Mouse (Mus musculus) neural tube, embryonic 12.5 days (tissue): ENCODE results near the gene Spock2. TPM values are rescaled to one million over a fixed set of nuclear protein-coding genes. Genes with fewer than 3 reads are reported as not detected.
"Not testable (repeated sequence)": the region's sequence is repeated elsewhere in the genome, so short reads cannot be mapped to it uniquely, and the experiment has no call there.

Experiments used
- ATAC-seq: fragments of 200-750 bp; cut with Nextera tagmentation; 2 replicates; pipeline ENCODE4 v1.8.0; 2017; ENCODE audit warnings: low read depth, mild to moderate bottlenecking, moderate TSS enrichment, moderate library complexity; ENCODE audit not compliant: low FRiP score
- H3K27ac ChIP-seq: fragments of 300-500 bp; sonication (generic); 2 replicates; pipeline ENCODE4 v1.5.1; 2016
- H3K27me3 ChIP-seq: fragments of 300-500 bp; sonication (generic); replicated peaks from 2 replicates; pipeline ENCODE4 v1.6.1; 2016; ENCODE audit warnings: mild to moderate bottlenecking
- H3K36me3 ChIP-seq: fragments of 300-500 bp; sonication (generic); 2 replicates; pipeline ENCODE4 v1.6.1; 2016; ENCODE audit warnings: mild to moderate bottlenecking
- H3K4me1 ChIP-seq: fragments of 300-500 bp; sonication (generic); 2 replicates; pipeline ENCODE4 v1.6.1; 2016
- H3K4me2 ChIP-seq: fragments of 300-500 bp; sonication (generic); replicated peaks from 2 replicates; pipeline ENCODE4 v1.6.1; 2016; ENCODE audit warnings: mild to moderate bottlenecking
- H3K4me3 ChIP-seq: fragments of 300-500 bp; sonication (generic); 2 replicates; pipeline ENCODE4 v1.5.1; 2016
- H3K9ac ChIP-seq: fragments of 300-500 bp; sonication (generic); 2 replicates; pipeline ENCODE4 v1.6.1; 2016; ENCODE audit warnings: mild to moderate bottlenecking
- H3K9me3 ChIP-seq: fragments of 300-500 bp; sonication (generic); 2 replicates; pipeline ENCODE4 v1.6.1; 2016; ENCODE audit warnings: mild to moderate bottlenecking
- WGBS: fragments of 180-500 bp; shearing (Covaris S2); methylation state at CpG from one replicate; pipeline ENCODE4 v1.1.7; 2016; 5-methylcytosine and 5-hydroxymethylcytosine counted together
- polyA plus RNA-seq: library from polyadenylated mRNA; unstranded; fragments of >200 nt; fragmentation: Nextera tagmentation; extraction: Ambion mirVana; gene quantifications from 2 replicates; pipeline ENCODE4 v1.2.1, GENCODE M21; 2016

Gene Spock2
- polyA plus RNA-seq, 1 experiment from 2014 or later: 74.6 TPM

DNA sequence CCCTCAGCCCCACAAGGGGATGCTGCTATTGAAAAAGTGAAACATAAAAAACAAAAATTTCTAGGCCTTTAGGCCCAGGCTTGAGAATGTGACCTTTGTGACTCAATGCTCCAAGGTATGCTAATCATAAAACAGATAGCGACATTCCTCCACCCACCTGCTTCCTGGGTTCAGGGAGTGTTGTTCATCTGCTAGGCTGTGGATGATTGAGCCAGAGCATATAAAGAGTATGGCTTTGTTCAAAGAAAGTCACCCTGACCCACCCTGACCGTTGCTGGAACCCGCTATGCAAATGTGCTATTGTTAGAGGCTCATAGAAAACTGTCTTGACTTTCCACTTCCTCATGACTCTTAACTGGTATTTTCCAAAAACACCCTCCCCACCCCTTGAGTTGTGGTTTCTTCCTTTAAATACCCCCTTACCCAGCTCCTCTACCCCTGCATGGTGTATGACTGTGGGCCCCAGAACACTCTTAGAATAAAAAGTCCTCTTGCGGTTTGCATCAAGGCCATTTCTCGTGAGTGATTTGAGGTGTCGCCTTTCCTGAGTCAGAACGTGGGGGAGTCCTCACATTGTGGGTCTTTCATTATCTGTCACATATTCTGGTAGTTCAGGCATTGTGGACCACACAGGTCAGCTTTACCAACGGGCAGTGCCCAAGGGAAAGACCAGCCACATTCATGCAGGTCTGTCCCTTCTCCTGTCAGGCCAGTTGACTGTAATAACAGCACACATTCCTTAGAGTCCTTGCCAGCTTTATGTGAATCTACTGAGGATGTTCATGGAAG lies 56.4 kb downstream of the Spock2 start:
- not testable (repeated sequence) for H3K9me3 ChIP-seq, H3K4me1 ChIP-seq, ATAC-seq, H3K9ac ChIP-seq, H3K36me3 ChIP-seq, H3K4me2 ChIP-seq, H3K27me3 ChIP-seq, H3K27ac ChIP-seq, H3K4me3 ChIP-seq
- WGBS: 89% methylated on average over 8 of the region's 8 CpGs

- Histone ChIP-seq H3K4me2 (no peak overlapping the region), H3K4me1 (no peaks in the 10 kb centered on the region), H3K4me3 (no peak overlapping the region), H3K9me3 (no peaks in the 10 kb centered on the region), H3K9ac (no peak overlapping the region), H3K36me3 (no peaks in the 10 kb centered on the region), H3K27me3 (no peaks in the 10 kb centered on the region), H3K27ac (no peak overlapping the region)
- WGBS: 96% methylated on average over 6 of the region's 6 CpGs
- ATAC-seq: no peak
These were observed 56.9 kb downstream of the Spock2 start for GRCm38 (mm10) chr10:60162973-60163255.

GRCm38 (mm10) chr10:60164869-60165268 lies 58.9 kb downstream of the Spock2 start:
- no peak overlapping the region for H3K9ac ChIP-seq
- no peak for ATAC-seq
- 77% methylated on average over 1 of the region's 1 CpGs for WGBS
- H3K36me3 ChIP-seq: no peaks in the 10 kb centered on the region
- H3K27ac ChIP-seq: no peak overlapping the region
- no peak overlapping the region for H3K4me2 ChIP-seq
- no peaks in the 10 kb centered on the region for H3K4me1 ChIP-seq
- no peaks in the 10 kb centered on the region for H3K27me3 ChIP-seq
- no peak overlapping the region for H3K4me3 ChIP-seq
- H3K9me3 ChIP-seq: no peaks in the 10 kb centered on the region

DNA sequence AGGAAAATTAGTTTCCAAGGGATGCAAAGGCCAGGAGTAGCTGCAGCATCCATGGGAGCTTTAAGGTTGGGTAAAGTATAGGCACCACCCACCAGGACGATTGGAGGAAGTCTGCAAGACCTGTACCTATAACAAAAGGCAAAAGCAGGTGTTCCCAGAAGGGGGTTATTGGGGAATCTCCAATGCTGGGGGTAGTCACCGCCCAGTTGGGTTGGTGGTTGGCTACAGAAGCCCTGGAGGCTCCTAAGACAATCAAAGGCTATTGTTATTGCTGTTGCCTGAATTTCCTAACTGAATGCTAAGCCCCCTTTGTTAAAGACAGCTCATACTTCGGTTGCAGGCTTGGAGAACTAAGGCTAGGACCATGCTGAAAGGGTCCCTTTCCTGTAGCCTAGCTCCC lies 60.0 kb downstream of the Spock2 start:
- Histone ChIP-seq H3K4me1 (no peaks in the 10 kb centered on the region), H3K27ac (no peak overlapping the region), H3K27me3 (no peaks in the 10 kb centered on the region), H3K9ac (no peak overlapping the region), H3K4me3 (no peak overlapping the region), H3K36me3 (no peaks in the 10 kb centered on the region), H3K4me2 (no peak overlapping the region), H3K9me3 (no peaks in the 10 kb centered on the region)
- WGBS: 18% methylated on average over 3 of the region's 3 CpGs
- no peak for ATAC-seq

DNA sequence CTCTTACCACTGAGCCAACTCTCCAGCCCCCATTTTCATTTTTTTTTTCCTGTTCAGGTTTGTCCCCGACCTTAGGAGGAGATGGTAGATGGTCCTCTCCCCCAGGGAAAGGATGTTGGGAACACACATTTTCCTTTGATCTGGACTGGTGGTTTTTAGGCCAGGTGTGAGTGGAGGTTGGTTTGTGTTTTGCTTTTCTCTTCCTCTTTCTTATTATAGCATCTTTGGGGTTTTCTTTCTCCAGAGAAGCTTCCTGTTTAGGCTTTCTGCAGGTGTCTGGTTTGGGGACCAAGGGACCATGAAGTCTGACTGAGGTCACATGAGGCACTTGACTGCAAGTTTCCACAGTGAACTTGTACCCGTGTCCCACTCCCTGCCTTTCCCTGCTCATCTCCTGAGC lies 62.3 kb downstream of the Spock2 start:
- no peaks in the 10 kb centered on the region for H3K4me1 ChIP-seq
- H3K9me3 ChIP-seq: no peaks in the 10 kb centered on the region
- no peak overlapping the region for H3K9ac ChIP-seq
- WGBS: 79% methylated on average over 2 of the region's 2 CpGs
- no peak overlapping the region for H3K27ac ChIP-seq
- no peak for ATAC-seq
- no peak overlapping the region for H3K4me2 ChIP-seq
- H3K27me3 ChIP-seq: no peaks in the 10 kb centered on the region; the same call in 1 of the 2 replicates
- H3K36me3 ChIP-seq: no peaks in the 10 kb centered on the region
- H3K4me3 ChIP-seq: no peak overlapping the region

GRCm38 (mm10) chr10:60168960-60169359 lies 62.9 kb downstream of the Spock2 start:
- Histone ChIP-seq H3K36me3 (no peaks in the 10 kb centered on the region), H3K4me1 (no peaks in the 10 kb centered on the region), H3K9ac (no peak overlapping the region), H3K4me2 (no peak overlapping the region), H3K4me3 (no peak overlapping the region), H3K27me3 (no peaks in the 10 kb centered on the region; the same call in 1 of the 2 replicates), H3K9me3 (no peaks in the 10 kb centered on the region), H3K27ac (no peak overlapping the region)
- WGBS: 52% methylated on average over 3 of the region's 3 CpGs
- ATAC-seq: no peak

DNA sequence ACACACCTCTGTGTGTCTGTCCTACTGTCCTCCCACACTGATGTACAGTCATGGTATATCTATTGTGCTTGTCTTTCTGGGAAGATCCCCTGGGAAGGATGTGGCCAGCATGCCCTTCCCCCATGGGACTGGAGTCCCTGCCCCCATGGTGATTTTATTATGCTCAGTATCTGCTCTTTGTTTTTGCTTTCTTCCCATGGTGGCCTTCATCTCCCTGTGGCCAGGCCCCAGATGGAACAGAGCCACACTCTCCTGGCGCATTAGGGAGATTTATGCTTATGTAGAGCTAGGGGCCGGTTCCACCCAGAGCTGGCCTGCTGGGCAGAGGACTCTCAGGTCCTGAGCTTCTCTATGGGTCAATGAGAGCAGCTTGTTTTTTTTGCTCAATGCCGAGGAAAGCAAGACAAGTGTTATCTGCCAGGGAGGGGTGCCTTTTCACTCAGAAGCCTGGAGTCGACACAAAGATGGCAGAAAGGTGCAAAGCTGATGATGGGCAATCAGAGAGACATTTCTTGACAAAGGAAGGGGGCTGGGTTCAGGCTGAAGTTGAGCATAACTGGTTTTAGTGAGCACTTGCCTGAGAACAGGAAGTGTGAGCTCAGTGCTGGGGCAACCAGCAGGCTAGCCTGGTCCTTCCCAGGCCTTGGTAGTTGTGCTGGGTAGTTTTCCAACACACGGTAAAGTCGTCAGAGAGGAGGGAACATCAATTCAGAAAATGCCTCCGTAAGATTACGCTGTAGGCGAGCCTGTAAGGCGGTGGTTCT lies 64.5 kb downstream of the Spock2 start:
- H3K36me3 ChIP-seq: no peaks in the 10 kb centered on the region
- H3K4me3 ChIP-seq: no peak overlapping the region
- H3K4me1 ChIP-seq: no peaks in the 10 kb centered on the region
- no peak overlapping the region for H3K27ac ChIP-seq
- H3K9ac ChIP-seq: no peak overlapping the region
- H3K4me2 ChIP-seq: no peak overlapping the region
- no peak for ATAC-seq
- H3K27me3 ChIP-seq: no peaks in the 10 kb centered on the region; the same call in 1 of the 2 replicates
- WGBS: 65% methylated on average over 10 of the region's 10 CpGs
- H3K9me3 ChIP-seq: no peaks in the 10 kb centered on the region

- H3K4me2 ChIP-seq: no peak overlapping the region
- WGBS: 91% methylated on average over 5 of the region's 5 CpGs
- no peak overlapping the region for H3K4me3 ChIP-seq
- H3K9me3 ChIP-seq: no peaks in the 10 kb centered on the region
- H3K27me3 ChIP-seq: no peaks in the 10 kb centered on the region; the same call in 1 of the 2 replicates
- H3K36me3 ChIP-seq: no peaks in the 10 kb centered on the region
- no peak for ATAC-seq
- H3K9ac ChIP-seq: no peak overlapping the region
- H3K27ac ChIP-seq: no peak overlapping the region
- H3K4me1 ChIP-seq: no peaks in the 10 kb centered on the region; the same call in 1 of the 2 replicates
These were observed 65.3 kb downstream of the Spock2 start for GRCm38 (mm10) chr10:60171368-60171767.

- Histone ChIP-seq H3K9ac (no peak overlapping the region), H3K4me2 (no peak overlapping the region), H3K36me3 (no peaks in the 10 kb centered on the region), H3K27me3 (no peaks in the 10 kb centered on the region; the same call in 1 of the 2 replicates), H3K4me3 (no peak overlapping the region), H3K9me3 (no peaks in the 10 kb centered on the region), H3K4me1 (no peaks in the 10 kb centered on the region; the same call in 1 of the 2 replicates), H3K27ac (no peak overlapping the region)
- WGBS: 93% methylated on average over 4 of the region's 4 CpGs
- no peak for ATAC-seq
These were observed 66.3 kb downstream of the Spock2 start for GRCm38 (mm10) chr10:60172306-60172705.

DNA sequence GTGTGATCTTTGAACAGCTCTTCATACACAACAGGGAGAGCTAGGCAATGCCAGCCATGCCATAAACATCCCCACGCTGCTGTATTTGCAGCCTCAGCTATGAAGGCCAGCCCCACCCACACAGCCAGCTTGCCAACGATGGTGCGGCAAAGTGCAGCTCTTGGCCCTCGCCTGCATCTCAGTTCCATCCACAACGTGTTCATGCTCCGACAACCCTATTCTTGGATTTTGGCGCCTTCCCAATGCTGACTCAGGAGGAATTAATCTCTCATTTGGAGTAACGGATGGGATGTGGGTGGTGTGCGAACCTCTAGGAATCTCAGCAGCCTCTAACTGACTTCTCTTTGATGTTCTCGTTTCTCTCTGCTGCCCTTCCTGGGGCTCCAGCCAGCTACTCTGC lies 67.0 kb downstream of the Spock2 start:
- Histone ChIP-seq H3K27me3 (no peaks in the 10 kb centered on the region; the same call in 1 of the 2 replicates), H3K9me3 (no peaks in the 10 kb centered on the region), H3K4me2 (no peak overlapping the region), H3K4me1 (no peaks in the 10 kb centered on the region; the same call in 1 of the 2 replicates), H3K9ac (no peak overlapping the region), H3K27ac (no peak overlapping the region), H3K4me3 (no peak overlapping the region), H3K36me3 (no peaks in the 10 kb centered on the region)
- WGBS: 81% methylated on average over 10 of the region's 10 CpGs
- ATAC-seq: no peak

DNA sequence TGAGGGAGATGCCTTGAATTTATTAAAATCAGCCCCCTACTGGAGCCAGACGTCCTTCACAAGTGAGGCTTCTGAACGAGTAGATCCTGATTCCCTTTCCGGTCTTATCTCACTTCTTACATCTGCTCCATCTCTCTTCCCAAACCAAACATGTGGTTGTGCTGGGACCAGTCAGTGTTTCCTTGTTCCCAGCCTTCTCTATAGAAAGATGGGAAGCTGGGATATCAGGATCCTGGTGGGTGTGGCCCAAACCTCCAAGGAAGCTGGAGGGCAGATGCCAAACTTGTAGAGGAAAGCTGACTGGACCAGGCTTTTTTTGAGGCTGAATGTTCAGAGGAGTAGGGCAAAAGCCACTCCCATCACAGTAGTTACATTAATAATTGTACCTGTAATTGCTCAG lies 68.5 kb downstream of the Spock2 start:
- H3K9me3 ChIP-seq: no peaks in the 10 kb centered on the region
- H3K9ac ChIP-seq: no peak overlapping the region
- no peak overlapping the region for H3K4me2 ChIP-seq
- no peaks in the 10 kb centered on the region for H3K36me3 ChIP-seq
- no peak for ATAC-seq
- no peak overlapping the region for H3K4me3 ChIP-seq
- H3K4me1 ChIP-seq: no peaks in the 10 kb centered on the region; the same call in 1 of the 2 replicates
- 73% methylated on average over 3 of the region's 3 CpGs for WGBS
- no peak overlapping the region for H3K27ac ChIP-seq
- H3K27me3 ChIP-seq: no peaks in the 10 kb centered on the region; the same call in 1 of the 2 replicates

DNA sequence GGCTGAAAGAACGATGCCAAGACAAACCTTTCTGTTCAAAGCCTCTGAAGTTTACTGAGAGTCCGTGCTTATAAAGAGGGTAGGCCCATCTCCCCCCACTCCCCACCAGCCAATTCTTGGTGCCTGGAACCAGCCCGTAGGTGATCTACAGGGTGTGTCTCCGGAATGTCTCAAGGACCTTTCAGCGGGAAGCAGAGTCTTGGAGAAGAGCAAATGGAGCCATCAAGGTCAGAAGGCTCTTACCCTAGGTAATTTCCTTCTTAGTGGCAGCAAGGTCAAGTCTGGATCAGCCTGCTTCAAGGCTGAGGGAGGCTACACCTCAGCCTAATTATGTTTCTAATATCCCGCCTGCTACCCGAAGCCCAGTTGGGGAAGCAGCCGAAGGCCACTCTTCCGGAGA lies 69.3 kb downstream of the Spock2 start:
- ATAC-seq, H3K9me3 ChIP-seq, H3K4me3 ChIP-seq, H3K9ac ChIP-seq, H3K36me3 ChIP-seq, H3K27ac ChIP-seq, H3K4me1 ChIP-seq, H3K27me3 ChIP-seq, H3K4me2 ChIP-seq: not testable (repeated sequence)
- 94% methylated on average over 9 of the region's 9 CpGs for WGBS
